Mouse (Mus musculus): ENCODE data around the gene Dolpp1. TPM values are rescaled to one million over a fixed set of nuclear protein-coding genes. Genes with fewer than 3 reads are reported as not detected.

Gene Dolpp1
- polyA plus RNA-seq, 1 experiment, result 199 TPM

GRCm38 (mm10) chr2:30446891-30447826 lies 55.1 kb downstream of the Dolpp1 start:
- peak overlapping the region; percentile 31; the same call in 1 of the 2 replicates for H3K27ac ChIP-seq (ENCODE audit: insufficient read depth, low read depth, low read length)
- H3K27me3 ChIP-seq (ENCODE audit: control insufficient read depth, insufficient read depth, low read length), result no peaks in the 10 kb centered on the region
- H3K4me1 ChIP-seq (ENCODE audit: control insufficient read depth, insufficient read depth, insufficient read length, low read length), result peaks cover 8% of the 10 kb centered on the region
- H3K36me3 ChIP-seq (ENCODE audit: control insufficient read depth, insufficient read depth, low read length), result peaks cover 25% of the 10 kb centered on the region
- 82% methylated on average over 10 of the region's 10 CpGs for WGBS
- no peak overlapping the region for H3K4me3 ChIP-seq (ENCODE audit: low read depth, low read length)
- TF ChIP-seq POLR2A (IDR thresholded peaks at IDR 0.05; ENCODE audit: low read depth, low read length) (no peak), CTCF (IDR thresholded peaks at IDR 0.05; ENCODE audit: extremely low read depth, insufficient read length, insufficient replicate concordance, low read depth, low read length) (no peak)

GRCm38 (mm10) chr2:30448371-30448770 lies 56.3 kb downstream of the Dolpp1 start:
- no peak for TF ChIP-seq CTCF (IDR thresholded peaks at IDR 0.05; ENCODE audit: extremely low read depth, insufficient read length, insufficient replicate concordance, low read depth, low read length)
- no peak for TF ChIP-seq POLR2A (IDR thresholded peaks at IDR 0.05; ENCODE audit: low read depth, low read length)
- H3K36me3 ChIP-seq (ENCODE audit: control insufficient read depth, insufficient read depth, low read length), result peaks cover 23% of the 10 kb centered on the region
- H3K27ac ChIP-seq (ENCODE audit: insufficient read depth, low read depth, low read length), result no peak overlapping the region
- 92% methylated on average over 7 of the region's 7 CpGs for whole genome bisulfite sequencing
- H3K4me3 ChIP-seq (ENCODE audit: low read depth, low read length), result no peak overlapping the region
- no peaks in the 10 kb centered on the region for H3K27me3 ChIP-seq (ENCODE audit: control insufficient read depth, insufficient read depth, low read length)
- H3K4me1 ChIP-seq (ENCODE audit: control insufficient read depth, insufficient read depth, insufficient read length, low read length), result 0 out of 2 replicates have a peak, but pooled peaks cover 2% of the 10 kb centered on the region

Other genes starting within 250 kb of the Dolpp1 start
- 109 and 147 TPM in 2 replicates for gene Endog, start 220.8 kb upstream of the Dolpp1 start, polyA plus RNA-seq (2012; rRNA removed)
- gene Spout1, start 213.8 kb upstream of the Dolpp1 start, polyA plus RNA-seq (2012; rRNA removed), result 10.9 and 16.8 TPM in 2 replicates
- 14.9 and 77.0 TPM in 2 replicates for gene Kyat1, start 186.4 kb upstream of the Dolpp1 start, polyA plus RNA-seq (2012; rRNA removed)
- 17.9 and 27.4 TPM in 2 replicates for gene Lrrc8a, start 154.5 kb upstream of the Dolpp1 start, polyA plus RNA-seq (2012; rRNA removed)
- 3.1 and 6.1 TPM in 2 replicates for gene Gm28035, start 151.7 kb upstream of the Dolpp1 start, polyA plus RNA-seq (2012; rRNA removed)
- 2.4 and 3.8 TPM in 2 replicates for gene Phyhd1, start 126.1 kb upstream of the Dolpp1 start, polyA plus RNA-seq (2012; rRNA removed)
- gene Gm28038, start 111.2 kb upstream of the Dolpp1 start, polyA plus RNA-seq (2012; rRNA removed), result not detected in 2 replicates
- 14.1 and 14.8 TPM in 2 replicates for gene Dolk, start 105.9 kb upstream of the Dolpp1 start, polyA plus RNA-seq (2012; rRNA removed)
- 12.7 and 21.4 TPM in 2 replicates for gene Nup188, start 105.9 kb upstream of the Dolpp1 start, polyA plus RNA-seq (2012; rRNA removed)
- gene Sh3glb2, start 32.9 kb upstream of the Dolpp1 start, polyA plus RNA-seq (2012; rRNA removed), result 112 and 158 TPM in 2 replicates
- 28.7 and 33.4 TPM in 2 replicates for gene Miga2, start 28.0 kb upstream of the Dolpp1 start, polyA plus RNA-seq (2012; rRNA removed)
- gene Crat, start 23.6 kb downstream of the Dolpp1 start, polyA plus RNA-seq (2012; rRNA removed), result 77.8 and 176 TPM in 2 replicates
- gene Ptpa, start 23.8 kb downstream of the Dolpp1 start, polyA plus RNA-seq (2012; rRNA removed), result 55.4 and 102 TPM in 2 replicates
- 11.5 and 13.4 TPM in 2 replicates for gene Ier5l, start 82.0 kb downstream of the Dolpp1 start, polyA plus RNA-seq (2012; rRNA removed)
- not detected in 2 replicates for gene Cstad, start 202.8 kb downstream of the Dolpp1 start, polyA plus RNA-seq (2012; rRNA removed)

All from small intestine, adult 2 months (tissue).